Mouse (Mus musculus): Measurements from ENCODE around the gene Rap1gap2. TPM values are rescaled to one million over a fixed set of nuclear protein-coding genes. Genes with fewer than 3 reads are reported as not detected.

Gene Rap1gap2
- total RNA-seq, 1 experiment from 2014 or later, result 194 TPM

GRCm38 (mm10) chr11:74555716-74556374 lies 54.9 kb downstream of the Rap1gap2 start:
- ATAC-seq (replicated peaks; ENCODE audit: insufficient number of reproducible peaks, low FRiP score, low TSS enrichment, poor library complexity, severe bottlenecking), result peak; percentile 75

GRCm38 (mm10) chr11:74554683-74555341 lies 55.9 kb downstream of the Rap1gap2 start:
- no peak for ATAC-seq (replicated peaks; ENCODE audit: insufficient number of reproducible peaks, low FRiP score, low TSS enrichment, poor library complexity, severe bottlenecking)

GRCm38 (mm10) chr11:74551568-74551967 lies 59.1 kb downstream of the Rap1gap2 start:
- 0 out of 2 replicates have a peak, but pooled peaks have one; percentile 10 for ATAC-seq (replicated peaks; ENCODE audit: insufficient number of reproducible peaks, low FRiP score, low TSS enrichment, poor library complexity, severe bottlenecking)

- ATAC-seq (replicated peaks; ENCODE audit: insufficient number of reproducible peaks, low FRiP score, low TSS enrichment, poor library complexity, severe bottlenecking), result no peak
These were observed 60.1 kb downstream of the Rap1gap2 start for GRCm38 (mm10) chr11:74550615-74551102.

- ATAC-seq (replicated peaks; ENCODE audit: insufficient number of reproducible peaks, low FRiP score, low TSS enrichment, poor library complexity, severe bottlenecking), result no peak
These were observed 61.8 kb downstream of the Rap1gap2 start for GRCm38 (mm10) chr11:74548781-74549382.

- ATAC-seq (replicated peaks; ENCODE audit: insufficient number of reproducible peaks, low FRiP score, low TSS enrichment, poor library complexity, severe bottlenecking), result peak; percentile 80
These were observed 63.6 kb downstream of the Rap1gap2 start for GRCm38 (mm10) chr11:74546933-74547694.

GRCm38 (mm10) chr11:74546165-74546564 lies 64.5 kb downstream of the Rap1gap2 start:
- ATAC-seq (replicated peaks; ENCODE audit: insufficient number of reproducible peaks, low FRiP score, low TSS enrichment, poor library complexity, severe bottlenecking), result peak; percentile 54; the same call in 1 of the 2 replicates

- no peak for ATAC-seq (replicated peaks; ENCODE audit: insufficient number of reproducible peaks, low FRiP score, low TSS enrichment, poor library complexity, severe bottlenecking)
These were observed 65.2 kb downstream of the Rap1gap2 start for GRCm38 (mm10) chr11:74545560-74545959.

- no peak for ATAC-seq (replicated peaks; ENCODE audit: insufficient number of reproducible peaks, low FRiP score, low TSS enrichment, poor library complexity, severe bottlenecking)
These were observed 73.4 kb downstream of the Rap1gap2 start for GRCm38 (mm10) chr11:74537352-74537751.

- no peak for ATAC-seq (replicated peaks; ENCODE audit: insufficient number of reproducible peaks, low FRiP score, low TSS enrichment, poor library complexity, severe bottlenecking)
These were observed 74.4 kb downstream of the Rap1gap2 start for GRCm38 (mm10) chr11:74536140-74536842.

- no peak for ATAC-seq (replicated peaks; ENCODE audit: insufficient number of reproducible peaks, low FRiP score, low TSS enrichment, poor library complexity, severe bottlenecking)
These were observed 76.3 kb downstream of the Rap1gap2 start for GRCm38 (mm10) chr11:74534380-74534779.

GRCm38 (mm10) chr11:74533050-74533449 lies 77.7 kb downstream of the Rap1gap2 start:
- no peak for ATAC-seq (replicated peaks; ENCODE audit: insufficient number of reproducible peaks, low FRiP score, low TSS enrichment, poor library complexity, severe bottlenecking)

GRCm38 (mm10) chr11:74532401-74532800 lies 78.3 kb downstream of the Rap1gap2 start:
- ATAC-seq (replicated peaks; ENCODE audit: insufficient number of reproducible peaks, low FRiP score, low TSS enrichment, poor library complexity, severe bottlenecking), result 0 out of 2 replicates have a peak, but pooled peaks have one; percentile 41

GRCm38 (mm10) chr11:74531725-74532124 lies 79.0 kb downstream of the Rap1gap2 start:
- ATAC-seq (replicated peaks; ENCODE audit: insufficient number of reproducible peaks, low FRiP score, low TSS enrichment, poor library complexity, severe bottlenecking), result no peak

- ATAC-seq (replicated peaks; ENCODE audit: insufficient number of reproducible peaks, low FRiP score, low TSS enrichment, poor library complexity, severe bottlenecking), result no peak
These were observed 80.9 kb downstream of the Rap1gap2 start for GRCm38 (mm10) chr11:74529803-74530202.

GRCm38 (mm10) chr11:74527555-74527954 lies 83.2 kb downstream of the Rap1gap2 start:
- ATAC-seq (replicated peaks; ENCODE audit: insufficient number of reproducible peaks, low FRiP score, low TSS enrichment, poor library complexity, severe bottlenecking), result no peak

GRCm38 (mm10) chr11:74526180-74527158 lies 84.2 kb downstream of the Rap1gap2 start:
- no peak for ATAC-seq (replicated peaks; ENCODE audit: insufficient number of reproducible peaks, low FRiP score, low TSS enrichment, poor library complexity, severe bottlenecking)

Data from monocyte, adult 5-6 weeks (primary cell).